In genomic region chr6:115030098-115030497, GRCm38 (mm10) we compare ENCODE assay signal across 11 mouse cellular contexts. TPM values are rescaled to one million over a fixed set of nuclear protein-coding genes. Genes with fewer than 3 reads are reported as not detected.
DNase-seq lines count a peak whose midpoint lies in the region; ATAC-seq and TF ChIP-seq lines count a peak whose summit lies in the region.
"Had no signal": no experiment of that assay in that cellular context is flagged by ENCODE, and none has a peak within 500 bp of the region (broad histone marks: within the 10 kb centered on the region; RNA-seq: fewer than 3 reads in every experiment).

No protein-coding gene starts in this region.

- ATAC-seq in embryonic facial prominence, embryonic 11.5 days (replicated peaks; ENCODE audit: insufficient number of reproducible peaks, low FRiP score, low TSS enrichment, low read depth): no peak
- no peak for ATAC-seq in liver, embryonic 14.5 days (ENCODE audit: insufficient read depth)
- ATAC-seq in granulocyte monocyte progenitor cell, adult 5-6 weeks (replicated peaks; ENCODE audit: poor library complexity, severe bottlenecking): peak; percentile 65; the same call in 1 of the 2 replicates
- ATAC-seq in inflammation-experienced regulatory T-cells, adult 6 months: no peak

- no peak overlapping the region for H3K9ac ChIP-seq in embryonic facial prominence, embryonic 11.5 days (replicated peaks; ENCODE audit: low read length)
- no peak overlapping the region for H3K9ac ChIP-seq in liver, embryonic 14.5 days (replicated peaks)
- H3K9ac ChIP-seq in ES-Bruce4 (ENCODE audit: low read depth, poor library complexity, severe bottlenecking): no peak overlapping the region
- H3K9ac ChIP-seq: hindbrain, embryonic 15.5 days had no signal

- DNase-seq in embryonic facial prominence, embryonic 11.5 days (ENCODE audit: low spot score): peak; percentile 14
- DNase-seq in embryonic facial prominence, embryonic 10.5 days (ENCODE audit: low spot score): no peak
- DNase-seq in liver, embryonic 14.5 days (ENCODE audit: low read depth in 3 of 3, low spot score in 3 of 3): no peak
- no peak for DNase-seq in liver
- DNase-seq in cerebellum, adult 11-12 months: no peak
- DNase-seq: adrenal gland, adult 8-10 months; cerebellum, adult 8-10 months had no signal

- H3K27me3 ChIP-seq in embryonic facial prominence, embryonic 11.5 days (ENCODE audit: control insufficient read depth, insufficient read depth, low read length): no peaks in the 10 kb centered on the region
- no peaks in the 10 kb centered on the region for H3K27me3 ChIP-seq in embryonic facial prominence, embryonic 10.5 days (replicated peaks; ENCODE audit: low read depth, poor library complexity, severe bottlenecking)
- no peaks in the 10 kb centered on the region for H3K27me3 ChIP-seq in liver, embryonic 14.5 days (ENCODE audit: control insufficient read depth, insufficient read depth, low read length)
- no peaks in the 10 kb centered on the region for H3K27me3 ChIP-seq in ES-Bruce4 (ENCODE audit: control insufficient read depth, insufficient read depth, low read length, poor library complexity, severe bottlenecking)
- H3K27me3 ChIP-seq: hindbrain, embryonic 15.5 days had no signal

- no peak overlapping the region for H3K4me2 ChIP-seq in embryonic facial prominence, embryonic 11.5 days (ENCODE audit: low read depth, low read length)
- H3K4me2 ChIP-seq in liver, embryonic 14.5 days (ENCODE audit: low read depth): no peak overlapping the region
- H3K4me2 ChIP-seq: hindbrain, embryonic 15.5 days had no signal

- no peak overlapping the region for H3K27ac ChIP-seq in embryonic facial prominence, embryonic 11.5 days (replicated peaks; ENCODE audit: low read depth, low read length)
- H3K27ac ChIP-seq in embryonic facial prominence, embryonic 10.5 days (replicated peaks): no peak overlapping the region
- H3K27ac ChIP-seq in liver, embryonic 14.5 days: no peak overlapping the region
- no peak overlapping the region for H3K27ac ChIP-seq in ES-Bruce4 (ENCODE audit: insufficient read depth, low read length)
- H3K27ac ChIP-seq: hindbrain, embryonic 15.5 days had no signal

- no peaks in the 10 kb centered on the region for H3K4me1 ChIP-seq in embryonic facial prominence, embryonic 11.5 days (ENCODE audit: control insufficient read depth, insufficient read depth, low read length)
- no peaks in the 10 kb centered on the region for H3K4me1 ChIP-seq in embryonic facial prominence, embryonic 10.5 days
- no peaks in the 10 kb centered on the region for H3K4me1 ChIP-seq in liver, embryonic 14.5 days (replicated peaks; ENCODE audit: control insufficient read depth in 2 of 2, insufficient read depth in 2 of 2, low read length in 1 of 2)
- no peaks in the 10 kb centered on the region for H3K4me1 ChIP-seq in ES-Bruce4 (ENCODE audit: control insufficient read depth, insufficient read depth, low read length)
- H3K4me1 ChIP-seq: hindbrain, embryonic 15.5 days had no signal

- TF ChIP-seq POLR2A in ES-Bruce4 (IDR thresholded peaks at IDR 0.05; ENCODE audit: insufficient read depth, low read length): no peak

- TF ChIP-seq EP300 in liver, embryonic 14.5 days (IDR thresholded peaks at IDR 0.05; ENCODE audit: low read depth): no peak
- TF ChIP-seq EP300 in ES-Bruce4 (IDR thresholded peaks at IDR 0.05; ENCODE audit: insufficient read depth, low read depth, low read length): no peak

- WGBS in embryonic facial prominence, embryonic 11.5 days: 76% methylated on average over 2 of the region's 2 CpGs
- WGBS in embryonic facial prominence, embryonic 10.5 days: 87% methylated on average over 2 of the region's 2 CpGs
- 73% methylated on average over 2 of the region's 2 CpGs for WGBS in liver, embryonic 14.5 days (ENCODE audit: insufficient replicate concordance)

- H3K9me3 ChIP-seq in embryonic facial prominence, embryonic 11.5 days (replicated peaks; ENCODE audit: control insufficient read depth, low read length): no peaks in the 10 kb centered on the region
- H3K9me3 ChIP-seq in embryonic facial prominence, embryonic 10.5 days: no peaks in the 10 kb centered on the region
- H3K9me3 ChIP-seq in liver, embryonic 14.5 days (ENCODE audit: control insufficient read depth, low read length): no peaks in the 10 kb centered on the region
- no peaks in the 10 kb centered on the region for H3K9me3 ChIP-seq in ES-Bruce4 (replicated peaks; ENCODE audit: control insufficient read depth, insufficient read depth, low read length, poor library complexity, severe bottlenecking)
- H3K9me3 ChIP-seq: hindbrain, embryonic 15.5 days had no signal

- peaks cover 6% of the 10 kb centered on the region for H3K36me3 ChIP-seq in embryonic facial prominence, embryonic 11.5 days (replicated peaks; ENCODE audit: control insufficient read depth, insufficient read depth, low read depth, low read length)
- peaks cover 84% of the 10 kb centered on the region for H3K36me3 ChIP-seq in embryonic facial prominence, embryonic 10.5 days (replicated peaks)
- H3K36me3 ChIP-seq in liver, embryonic 14.5 days (replicated peaks; ENCODE audit: control insufficient read depth, insufficient read depth, low read depth): peaks cover 6% of the 10 kb centered on the region
- peaks cover 42% of the 10 kb centered on the region for H3K36me3 ChIP-seq in ES-Bruce4 (ENCODE audit: control insufficient read depth, insufficient read depth, low read length, poor library complexity, severe bottlenecking)

- no peak overlapping the region for H3K4me3 ChIP-seq in embryonic facial prominence, embryonic 11.5 days (ENCODE audit: low read depth, low read length)
- no peak overlapping the region for H3K4me3 ChIP-seq in embryonic facial prominence, embryonic 10.5 days
- H3K4me3 ChIP-seq in liver, embryonic 14.5 days (ENCODE audit: insufficient read depth in 1 of 2, low read depth in 2 of 2, low read length in 2 of 2): no peak overlapping the region
- no peak overlapping the region for H3K4me3 ChIP-seq in ES-Bruce4 (ENCODE audit: low read depth, low read length)
- H3K4me3 ChIP-seq: hindbrain, embryonic 15.5 days had no signal

- peak; percentile 61 for TF ChIP-seq CTCF in liver, embryonic 14.5 days (IDR thresholded peaks at IDR 0.05; ENCODE audit: low read depth)
- TF ChIP-seq CTCF in ES-Bruce4 (IDR thresholded peaks at IDR 0.05; ENCODE audit: low read depth, low read length): peak; percentile 48

RNA-seq across cellular contexts. Expression of gene Tamm41, which starts 7.6 kb away (rescaled TPM):
- 81.7 TPM in 2 replicates for polyA plus RNA-seq in embryonic facial prominence, embryonic 11.5 days (2014; fragmentation: Nextera tagmentation; extraction: Ambion mirVana)
- polyA plus RNA-seq in embryonic facial prominence, embryonic 10.5 days (2016; fragmentation: Nextera tagmentation; extraction: Ambion mirVana): 96.8 and 99.5 TPM in 2 replicates
- 16.0 and 17.0 TPM in 2 replicates for polyA plus RNA-seq in liver, embryonic 14.5 days (2012; rRNA removed)
- 27.3 and 31.7 TPM in 2 replicates for polyA plus RNA-seq in liver, embryonic 14.5 days (2014; fragmentation: Nextera tagmentation; extraction: Ambion mirVana)
- polyA plus RNA-seq in ES-Bruce4 (2011; ENCODE audit: insufficient read depth, insufficient read length, low read depth, missing spikeins): 58.2 and 60.3 TPM in 2 replicates
- total RNA-seq in granulocyte monocyte progenitor cell, adult 5-6 weeks (2014; fragmentation: Nextera tagmentation): 47.8 and 51.7 TPM in 2 replicates
- total RNA-seq in granulocyte monocyte progenitor cell, adult 5-6 weeks (2017): 48.6 and 82.4 TPM in 2 replicates
- polyA plus RNA-seq in inflammation-experienced regulatory T-cells, adult 6 months (2017; shearing (Covaris generic)): 10 to 100 TPM; 19.7 to 33.2 (median 25.1) TPM
